Mouse (Mus musculus) embryonic facial prominence, embryonic 14.5 days (tissue): ENCODE measurements around the gene 1700025G04Rik. TPM values are rescaled to one million over a fixed set of nuclear protein-coding genes. Genes with fewer than 3 reads are reported as not detected.
"Not testable (repeated sequence)": the region's sequence is repeated elsewhere in the genome, so short reads cannot be mapped to it uniquely, and the experiment has no call there.

ENCODE experiments used
- ATAC-seq: fragments of 200-750 bp; cut with Nextera tagmentation; 2 replicates; pipeline ENCODE4 v1.8.0; 2017; ENCODE audit warnings: low read depth, moderate number of reproducible peaks, moderate TSS enrichment
- DNase-seq: peaks from one replicate; pipeline ENCODE4 v3.0.0-alpha.2; 2015; ENCODE audit warnings: low spot score
- H3K27ac ChIP-seq: fragments of 300-500 bp; sonication (generic); replicated peaks from 2 replicates; pipeline ENCODE4 v1.5.1; 2014; ENCODE audit warnings: low read depth, mild to moderate bottlenecking, low read length, moderate library complexity
- H3K27me3 ChIP-seq: fragments of 300-500 bp; sonication (generic); replicated peaks from 2 replicates; pipeline ENCODE4 v1.6.1; 2014; ENCODE audit warnings: low read length; ENCODE audit not compliant: control insufficient read depth, insufficient read depth
- H3K36me3 ChIP-seq: fragments of 300-500 bp; sonication (generic); 2 replicates; pipeline ENCODE4 v1.6.1; 2014; ENCODE audit warnings: low read length, mixed read lengths; ENCODE audit not compliant: control insufficient read depth, insufficient read depth
- H3K4me1 ChIP-seq: fragments of 300-500 bp; sonication (generic); 2 replicates; pipeline ENCODE4 v1.6.1; 2014; ENCODE audit warnings: antibody characterized with exemption, low read length; ENCODE audit not compliant: control insufficient read depth, insufficient read depth
- H3K4me2 ChIP-seq: fragments of 300-500 bp; sonication (generic); 2 replicates; pipeline ENCODE4 v1.6.1; 2014; ENCODE audit warnings: low read depth, mild to moderate bottlenecking, low read length, moderate library complexity, mixed read lengths
- H3K4me3 ChIP-seq: fragments of 300-500 bp; sonication (generic); 2 replicates; pipeline ENCODE4 v1.5.1; 2014; ENCODE audit warnings: low read depth, mild to moderate bottlenecking, low read length
- H3K9ac ChIP-seq: fragments of 300-500 bp; sonication (generic); 2 replicates; pipeline ENCODE4 v1.6.1; 2014; ENCODE audit warnings: low read depth, mild to moderate bottlenecking, low read length, moderate library complexity, mixed read lengths
- H3K9me3 ChIP-seq: fragments of 300-500 bp; sonication (generic); 2 replicates; pipeline ENCODE4 v1.6.1; 2016; ENCODE audit warnings: low read length; ENCODE audit not compliant: control insufficient read depth
- WGBS: fragments of 180-500 bp; shearing (Covaris S2); extraction: QIAGEN DNeasy Blood & Tissue Kit; methylation state at CpG from one replicate; pipeline ENCODE4 v1.1.7; 2014; 5-methylcytosine and 5-hydroxymethylcytosine counted together
- polyA plus RNA-seq: library from polyadenylated mRNA; unstranded; fragments of >200 nt; fragmentation: Nextera tagmentation; extraction: Ambion mirVana; gene quantifications from 2 replicates; pipeline ENCODE4 v1.2.1, GENCODE M21; 2014

Gene 1700025G04Rik
- polyA plus RNA-seq, 1 experiment from 2014 or later = 35.5 TPM

- not testable (repeated sequence) for H3K4me2 ChIP-seq, H3K27me3 ChIP-seq, H3K9ac ChIP-seq, H3K4me1 ChIP-seq, H3K27ac ChIP-seq, ATAC-seq, H3K9me3 ChIP-seq, DNase-seq, H3K4me3 ChIP-seq
- 74% methylated on average over 3 of the region's 3 CpGs for WGBS
- H3K36me3 ChIP-seq = peaks cover 49% of the 10 kb centered on the region
Observed at GRCm38 (mm10) chr1:151802795-151803194, 287.1 kb downstream of the 1700025G04Rik start.
